Mouse (Mus musculus) C2C12 (cell line): ENCODE data around the gene Ppp2r2c.

Source experiments
- CTCF ChIP-seq: IDR thresholded peaks from one replicate; pipeline ENCODE4 v1.5.1; 2011; ENCODE audit not compliant: control insufficient read depth, insufficient read depth, insufficient read length
- USF1 ChIP-seq: IDR thresholded peaks from one replicate; pipeline ENCODE4 v1.6.1; 2011; ENCODE audit warnings: low read depth, mild to moderate bottlenecking, control low read depth, moderate library complexity

GRCm38 (mm10) chr5:36935486-36936473 is 67.5 kb downstream of the Ppp2r2c start:
- no peak for TF ChIP-seq CTCF
- no peak for TF ChIP-seq USF1
